Mouse (Mus musculus) ovary, adult 10 weeks (tissue): ENCODE results near the gene Kctd14. TPM values are rescaled to one million over a fixed set of nuclear protein-coding genes. Genes with fewer than 3 reads are reported as not detected.

Experiments used
- polyA plus RNA-seq: library from polyadenylated mRNA; stranded (reverse); fragments of 350-450 nt; fragmentation: Illumina TruSeq; extraction: RNeasy Lipid Tissue Mini Kit (QIAGEN cat#74804); gene quantifications from one replicate; pipeline ENCODE4 v1.2.3, GENCODE M21; 2014

The Kctd14 gene
- 358 TPM for polyA plus RNA-seq

GRCm38 (mm10) chr7:97451023-97451422 lies at the start of gene Kctd14:
Gene Kctd14, plus strand, starts transcription at chr7:97451323.

GRCm38 (mm10) chr7:97416906-97417777 lies 34.0 kb upstream of the Kctd14 start, which contains the start of gene Thrsp:
Gene Thrsp, minus strand, starts transcription at chr7:97417730.

DNA sequence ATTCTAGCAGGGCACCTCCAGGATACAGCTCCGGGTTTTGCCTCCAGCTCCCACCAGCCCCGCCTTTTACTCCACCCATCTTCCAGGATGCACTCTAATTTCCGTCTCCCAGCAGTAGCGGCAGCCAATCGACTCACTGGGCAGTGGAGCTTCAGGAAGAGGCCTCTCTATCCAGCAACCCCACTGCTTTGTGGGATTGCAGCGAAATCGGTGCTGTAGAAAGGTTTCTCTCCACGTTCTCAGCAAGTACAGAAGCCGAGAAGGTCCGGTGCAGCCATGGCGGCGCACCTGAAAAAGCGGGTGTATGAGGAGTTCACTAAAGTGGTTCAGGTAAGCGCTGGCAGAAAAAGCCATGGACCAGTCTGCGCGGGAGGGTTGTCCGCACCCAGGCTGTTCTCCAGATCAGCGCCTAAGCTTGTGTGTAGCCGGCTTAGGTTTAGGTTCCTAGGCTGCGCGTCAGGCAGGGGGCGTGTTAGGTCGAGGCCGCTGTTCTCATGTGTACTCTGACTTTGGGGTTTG lies 29.8 kb downstream of the Kctd14 start, which contains the start of gene Ints4:
Gene Ints4, plus strand, starts transcription at position 136 of the 519 bp plus-strand sequence.

Other genes with a start within 250 kb of the Kctd14 start
- gene Usp35, start 119.3 kb upstream of the Kctd14 start, polyA plus RNA-seq, result 0.29 TPM
- 4.5 TPM for gene Kctd21, start 119.0 kb upstream of the Kctd14 start, polyA plus RNA-seq
- gene Alg8, start 79.7 kb upstream of the Kctd14 start, polyA plus RNA-seq, result 32.1 TPM
- 217 TPM for gene Ndufc2, start 51.3 kb upstream of the Kctd14 start, polyA plus RNA-seq
- gene Thrsp, start 33.6 kb upstream of the Kctd14 start, polyA plus RNA-seq, result 3.0 TPM
- gene Ints4, start 29.6 kb downstream of the Kctd14 start, polyA plus RNA-seq, result 108 TPM
- 13.8 TPM for gene Aamdc, start 128.2 kb downstream of the Kctd14 start, polyA plus RNA-seq
- gene Rsf1, start 128.6 kb downstream of the Kctd14 start, polyA plus RNA-seq, result 54.3 TPM
- gene Clns1a, start 245.3 kb downstream of the Kctd14 start, polyA plus RNA-seq, result 92.4 TPM